Mouse (Mus musculus): ENCODE measurements around the gene Vezt. TPM values are rescaled to one million over a fixed set of nuclear protein-coding genes. Genes with fewer than 3 reads are reported as not detected.

Gene Vezt
- total and polyA plus RNA-seq, 3 experiments, result 17.2 to 21.2 (median 18.0) TPM

- H3K4me1 ChIP-seq (ENCODE audit: control insufficient read depth in 1 of 2, insufficient read depth in 2 of 2), result no peaks in the 10 kb centered on the region
- no peak within 1 kb of the TSS for H3K27ac ChIP-seq (ENCODE audit: insufficient read depth, low read depth)
- no peaks in the 10 kb centered on the region for H3K9me3 ChIP-seq (replicated peaks; ENCODE audit: low read length)
- no peak within 1 kb of the TSS for H3K9ac ChIP-seq (ENCODE audit: insufficient read depth, low read depth)
- in situ Hi-C loops (cut with MboI; ENCODE audit: low pct_ligation_motif_present, low pct_unique_long_range_greater_than_20kb, low sequenced_read_pairs), result no loop called here
- peaks cover 2% of the 10 kb centered on the region for H3K27me3 ChIP-seq (replicated peaks)
- dilution Hi-C loops (cut with MboI; ENCODE audit: extremely low pct_ligation_motif_present, extremely low pct_unique_long_range_greater_than_20kb, low sequenced_read_pairs), result no loop called here
- DNase-seq (ENCODE audit: extremely low read depth), result no peak
- no peaks in the 10 kb centered on the region for H3K79me2 ChIP-seq (replicated peaks; ENCODE audit: control insufficient read depth, extremely low read depth, insufficient read depth, poor library complexity, severe bottlenecking)
- TF ChIP-seq ZMIZ1 (IDR thresholded peaks at IDR 0.05; ENCODE audit: low read depth, low read length) (no peak), CTCF (conservative IDR thresholded peaks at IDR 0.05 in 1 of 2, IDR thresholded peaks at IDR 0.05 in 1 of 2; ENCODE audit: low read depth in 2 of 2, low read length in 2 of 2) (peak in 1 of 2 experiments; percentile 21; a peak in 2 of 4 replicates)
- H3K4me3 ChIP-seq (replicated peaks in 1 of 3; ENCODE audit: low read depth in 2 of 3, low read length in 2 of 3, poor library complexity in 1 of 3), result no peak within 1 kb of the TSS
- no peaks in the 10 kb centered on the region for H3K36me3 ChIP-seq (replicated peaks in 1 of 2; ENCODE audit: control insufficient read depth in 1 of 2, insufficient read depth in 1 of 2, low read length in 1 of 2)
- no peak within 1 kb of the TSS for H3K4me2 ChIP-seq (ENCODE audit: insufficient read depth, low read depth, poor library complexity, severe bottlenecking)
Observed at GRCm38 (mm10) chr10:93897043-93897646, 138.5 kb downstream of the Vezt start, which contains the start of gene Metap2. Gene Metap2, minus strand, starts transcription at chr10:93897093.

DNA sequence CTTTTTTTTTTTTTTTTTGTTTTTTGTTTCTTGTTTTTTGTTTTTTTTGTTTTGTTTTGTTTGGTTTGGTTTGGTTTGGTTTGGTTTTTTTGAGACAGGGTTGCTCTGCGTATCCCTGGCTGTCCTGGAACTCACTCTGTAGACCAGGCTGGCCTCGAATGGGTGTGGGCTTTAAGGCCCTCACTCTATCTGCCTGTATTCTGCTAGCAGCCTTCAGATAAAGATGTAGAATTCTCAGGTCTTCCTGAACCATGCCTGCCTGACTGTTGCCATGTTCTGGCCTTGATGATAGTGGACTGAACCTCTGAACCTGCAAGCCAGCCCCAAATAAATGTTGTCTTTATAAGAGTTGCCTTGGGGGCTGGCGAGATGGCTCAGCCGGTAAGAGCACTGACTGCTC is 143.1 kb downstream of the Vezt start:
- Histone ChIP-seq H3K27me3 (replicated peaks) (no peaks in the 10 kb centered on the region), H3K36me3 (replicated peaks in 1 of 2; ENCODE audit: control insufficient read depth in 1 of 2, insufficient read depth in 1 of 2, low read length in 1 of 2) (no peaks in the 10 kb centered on the region), H3K27ac (ENCODE audit: insufficient read depth, low read depth) (no peak overlapping the region), H3K9me3 (replicated peaks; ENCODE audit: low read length) (no peaks in the 10 kb centered on the region), H3K4me2 (ENCODE audit: insufficient read depth, low read depth, poor library complexity, severe bottlenecking) (no peak overlapping the region), H3K4me1 (ENCODE audit: control insufficient read depth in 1 of 2, insufficient read depth in 2 of 2) (peaks cover 0 to 11% of the 10 kb centered on the region in 2 experiments; a peak in 2 of 4 replicates), H3K4me3 (replicated peaks in 1 of 3; ENCODE audit: low read depth in 2 of 3, low read length in 2 of 3, poor library complexity in 1 of 3) (no peak overlapping the region), H3K9ac (ENCODE audit: insufficient read depth, low read depth) (no peak overlapping the region), H3K79me2 (replicated peaks; ENCODE audit: control insufficient read depth, extremely low read depth, insufficient read depth, poor library complexity, severe bottlenecking) (peaks cover 21% of the 10 kb centered on the region)
- dilution Hi-C loops (cut with MboI; ENCODE audit: extremely low pct_ligation_motif_present, extremely low pct_unique_long_range_greater_than_20kb, low sequenced_read_pairs) (no loop called here), in situ Hi-C loops (cut with MboI; ENCODE audit: low pct_ligation_motif_present, low pct_unique_long_range_greater_than_20kb, low sequenced_read_pairs) (no loop called here)
- no peak for DNase-seq (ENCODE audit: extremely low read depth)
- TF ChIP-seq BHLHE40 (IDR thresholded peaks at IDR 0.05; ENCODE audit: low read depth, low read length) (no peak), ELF1 (IDR thresholded peaks at IDR 0.05; ENCODE audit: low read depth, low read length) (no peak), RAD21 (IDR thresholded peaks at IDR 0.05; ENCODE audit: low read depth, low read length) (no peak), GABPA (IDR thresholded peaks at IDR 0.05; ENCODE audit: insufficient replicate concordance, low read depth, low read length) (no peak), MXI1 (IDR thresholded peaks at IDR 0.05; ENCODE audit: low read depth, low read length) (no peak), POLR2A (IDR thresholded peaks at IDR 0.05; ENCODE audit: low read depth, low read length) (no peak), JUN (IDR thresholded peaks at IDR 0.05; ENCODE audit: insufficient read depth, low read depth, low read length) (no peak), PAX5 (IDR thresholded peaks at IDR 0.05; ENCODE audit: low read length) (no peak), TBP (conservative IDR thresholded peaks at IDR 0.05; ENCODE audit: low read depth, low read length) (no peak), ZKSCAN1 (IDR thresholded peaks at IDR 0.05; ENCODE audit: borderline replicate concordance, low read depth, low read length) (no peak), SMC3 (IDR thresholded peaks at IDR 0.05; ENCODE audit: low read depth, low read length) (no peak), EP300 (IDR thresholded peaks at IDR 0.05; ENCODE audit: low read length) (no peak), USF1 (IDR thresholded peaks at IDR 0.05; ENCODE audit: low read depth, low read length) (no peak), ZMIZ1 (IDR thresholded peaks at IDR 0.05; ENCODE audit: low read depth, low read length) (no peak), UBTF (IDR thresholded peaks at IDR 0.05; ENCODE audit: low read depth, low read length) (no peak)

Measured in CH12.LX (cell line).